Mouse (Mus musculus) hematopoietic stem cell, adult 5-6 weeks (primary cell): ENCODE data around the gene Car9. TPM values are rescaled to one million over a fixed set of nuclear protein-coding genes. Genes with fewer than 3 reads are reported as not detected.

ENCODE experiments used
- ATAC-seq, 2 experiments: fragments of 125-278 bp in 1 of 2; replicated peaks in 1 of 2; 2 replicates each; pipeline ENCODE4 v1.8.0; 2016 to 2017; ENCODE audit warnings: inconsistent platforms in 2 of 2, mild to moderate bottlenecking in 2 of 2, moderate number of reproducible peaks in 2 of 2, low read depth in 1 of 2, moderate TSS enrichment in 1 of 2; ENCODE audit not compliant: low FRiP score in 2 of 2, poor library complexity in 2 of 2, severe bottlenecking in 2 of 2, insufficient read depth in 1 of 2, low TSS enrichment in 1 of 2
- total RNA-seq: library from RNA; stranded (forward); fragments of 172-1452, 232-1000 nt; gene quantifications from 2 replicates; pipeline ENCODE4 v1.2.3, GENCODE M21; 2017

Car9 gene
- total RNA-seq, 1 experiment from 2014 or later: 10.6 TPM

DNA sequence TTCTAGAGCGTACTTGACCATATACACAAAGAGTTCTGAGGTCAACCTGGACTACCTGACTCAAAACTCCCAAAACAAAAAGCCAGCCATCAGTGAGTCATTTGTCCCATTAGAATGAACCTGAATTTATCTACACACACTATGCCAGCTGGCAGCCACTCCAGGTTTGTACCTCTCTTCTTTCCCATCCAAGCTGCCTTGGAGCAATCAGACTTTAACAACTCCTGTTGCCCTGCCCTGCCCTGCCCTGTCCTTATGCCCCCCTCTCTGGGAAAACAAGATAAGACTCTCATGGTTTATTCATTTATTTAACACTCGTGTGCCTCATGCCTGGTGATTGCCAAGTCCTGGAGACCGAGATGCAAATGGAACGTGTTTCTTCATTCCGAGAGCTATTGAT is 16.0 kb upstream of the Car9 start:
- no peak for ATAC-seq

DNA sequence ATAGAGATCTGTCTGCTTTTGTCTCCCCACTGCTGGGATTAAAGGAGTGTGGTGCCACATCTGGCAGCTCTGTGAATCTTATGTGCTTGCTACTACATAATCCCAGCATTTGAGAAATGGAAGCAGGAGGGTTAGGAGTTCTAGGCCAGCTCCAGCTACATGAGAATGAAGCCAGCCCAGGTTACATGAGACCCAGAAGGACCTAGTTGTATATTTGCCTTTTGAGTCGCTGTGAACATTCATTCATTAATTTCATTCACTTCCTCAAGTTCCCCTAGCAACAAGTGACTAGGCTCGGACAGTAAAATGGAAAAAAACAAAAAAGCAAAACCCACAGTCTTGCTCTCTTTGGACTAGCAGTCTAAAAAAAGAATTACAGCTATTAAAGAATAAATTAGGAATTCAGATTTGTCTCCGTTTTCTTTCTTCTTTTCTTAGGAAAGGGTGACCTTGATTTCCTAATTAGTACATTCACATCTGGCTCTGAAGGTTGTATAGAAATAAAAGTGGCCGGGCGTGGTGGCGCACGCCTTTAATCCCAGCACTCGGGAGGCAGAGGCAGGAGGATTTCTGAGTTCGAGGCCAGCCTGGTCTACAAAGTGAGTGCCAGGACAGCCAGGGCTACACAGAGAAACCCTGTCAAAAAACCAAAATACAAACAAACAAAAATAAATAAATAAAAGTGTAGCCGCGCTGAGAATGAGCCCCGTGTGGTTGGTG is 14.5 kb upstream of the Car9 start:
- no peak for ATAC-seq

DNA sequence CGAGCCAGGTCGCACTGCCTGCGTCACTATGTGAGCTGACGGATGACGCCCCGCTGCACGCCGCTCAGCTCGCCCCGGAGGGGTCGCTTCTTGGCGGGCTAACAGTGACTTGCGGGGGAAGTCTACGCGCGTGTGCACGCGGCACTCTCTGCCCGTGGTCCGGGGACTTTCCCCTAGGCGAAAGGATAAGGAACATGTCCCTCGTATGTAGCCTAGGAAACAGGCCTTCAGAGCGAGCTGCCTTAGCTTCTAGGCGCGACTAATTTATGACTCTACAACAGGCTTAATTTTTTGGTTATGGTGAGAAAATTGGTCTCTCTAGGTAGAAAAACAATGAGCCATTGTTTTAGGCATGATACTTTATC is 14.0 kb upstream of the Car9 start, which contains the start of gene Ccdc107:
Gene Ccdc107, plus strand, starts transcription at position 80 of the 365 bp plus-strand sequence.
- peak; percentile 93 to 95 for ATAC-seq

DNA sequence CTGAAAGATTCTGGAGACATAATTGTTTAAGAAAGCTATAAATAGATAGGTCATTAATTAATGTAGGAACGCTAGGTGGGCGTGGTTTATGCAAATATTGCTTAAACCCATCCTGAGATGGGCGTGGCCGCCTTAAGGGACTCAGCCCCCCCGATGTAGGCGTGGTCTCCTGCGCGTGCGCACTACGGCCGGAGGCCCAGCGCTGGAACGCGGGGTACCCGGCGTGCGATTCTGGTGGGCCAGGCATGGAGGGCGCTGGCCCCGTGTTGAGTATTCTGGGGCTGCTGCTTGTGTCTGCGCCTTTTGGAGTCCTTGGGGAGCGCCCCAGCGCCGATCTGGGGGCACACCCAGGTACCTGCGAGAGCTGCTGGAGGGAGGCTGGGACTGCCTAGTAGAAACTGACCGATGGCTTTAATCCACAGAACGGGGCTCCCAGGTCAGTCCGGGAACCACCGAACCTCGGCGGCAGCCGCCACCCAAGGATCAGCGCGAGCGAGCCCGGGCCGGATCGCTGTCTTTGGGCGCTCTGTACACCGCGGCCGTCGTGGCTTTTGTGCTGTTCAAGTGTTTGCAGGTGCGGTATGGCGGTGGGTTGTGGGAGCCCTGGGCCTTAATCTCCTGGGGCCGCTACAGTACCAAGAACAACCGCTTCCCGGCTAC is 13.4 kb upstream of the Car9 start:
- peak; percentile 75 for ATAC-seq

DNA sequence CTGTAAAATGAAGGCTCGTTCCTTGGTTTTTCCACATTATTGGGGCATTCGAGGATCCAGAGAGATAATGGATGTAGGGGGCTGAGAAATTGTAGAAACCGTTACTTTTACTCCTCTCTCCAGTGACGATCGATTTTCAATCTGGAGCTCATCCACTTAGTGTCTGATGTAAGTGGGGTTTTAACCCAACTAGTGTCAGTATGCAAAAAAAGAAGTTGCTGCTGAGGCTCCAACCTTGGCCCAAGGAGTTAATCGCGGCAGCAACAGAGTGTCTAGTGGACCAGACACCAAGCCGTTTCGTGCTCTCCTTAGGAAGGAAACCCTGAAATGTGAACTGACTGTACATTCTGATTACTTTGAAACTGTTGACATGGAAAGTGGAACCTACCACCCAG is 12.9 kb upstream of the Car9 start:
- ATAC-seq: no peak

DNA sequence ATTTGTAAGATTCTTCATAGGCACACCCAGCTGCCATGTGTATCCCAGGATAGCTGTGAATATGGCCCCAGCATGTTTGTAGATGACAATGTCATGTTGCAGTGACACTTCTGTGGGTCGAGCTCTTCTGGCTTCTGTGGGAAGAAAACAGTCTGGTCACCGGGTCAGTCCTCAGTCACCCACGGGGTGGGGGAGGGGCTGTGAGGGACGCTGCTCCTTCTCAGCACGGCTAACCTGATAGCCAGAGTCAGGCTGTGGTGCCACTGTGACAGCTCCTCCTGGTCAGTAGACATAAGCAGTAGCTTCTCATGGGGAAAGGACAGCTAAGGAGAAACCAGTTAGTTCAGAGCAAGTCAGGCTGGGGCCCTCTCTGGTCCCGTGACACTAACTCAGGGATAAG is 10.2 kb upstream of the Car9 start:
- no peak for ATAC-seq

DNA sequence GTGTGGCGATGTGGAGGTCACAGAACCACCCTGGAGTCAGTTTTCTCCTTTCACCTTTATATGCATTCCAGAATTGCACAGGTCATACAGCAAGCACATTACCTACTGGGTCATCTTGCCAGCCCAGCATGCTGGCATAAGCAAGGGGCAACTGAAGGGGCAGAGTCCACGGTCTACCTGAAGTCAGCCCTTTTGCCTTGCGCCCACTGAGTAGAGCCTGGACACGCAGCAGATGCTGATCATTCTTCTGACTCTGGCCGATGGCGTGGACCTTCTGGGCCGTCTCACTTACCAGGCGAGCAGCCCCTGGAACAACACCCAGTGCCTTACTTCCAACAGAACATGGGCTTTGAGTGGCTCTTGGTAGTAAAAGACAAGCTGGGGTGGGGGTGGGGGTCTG is 9.4 kb upstream of the Car9 start:
- ATAC-seq: no peak

DNA sequence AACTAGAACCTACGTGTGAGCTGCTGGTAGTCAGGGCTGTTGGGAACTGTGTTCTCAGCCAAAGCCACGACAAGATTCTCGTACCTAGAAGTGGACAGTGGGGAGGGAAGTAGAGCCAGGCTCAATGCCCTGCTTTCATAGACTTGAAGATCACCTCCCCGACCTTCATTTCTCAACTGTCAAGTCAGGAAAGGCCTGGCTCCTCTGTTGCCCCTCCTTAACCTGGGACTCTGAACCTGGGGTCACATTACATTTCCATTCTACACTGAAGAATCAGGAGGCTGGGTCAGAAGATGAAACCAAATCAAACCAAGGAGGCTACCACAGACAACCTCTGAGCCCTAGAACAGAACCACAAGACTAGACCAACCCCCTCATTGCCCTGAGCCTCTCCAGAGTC is 8.8 kb upstream of the Car9 start:
- ATAC-seq: no peak

DNA sequence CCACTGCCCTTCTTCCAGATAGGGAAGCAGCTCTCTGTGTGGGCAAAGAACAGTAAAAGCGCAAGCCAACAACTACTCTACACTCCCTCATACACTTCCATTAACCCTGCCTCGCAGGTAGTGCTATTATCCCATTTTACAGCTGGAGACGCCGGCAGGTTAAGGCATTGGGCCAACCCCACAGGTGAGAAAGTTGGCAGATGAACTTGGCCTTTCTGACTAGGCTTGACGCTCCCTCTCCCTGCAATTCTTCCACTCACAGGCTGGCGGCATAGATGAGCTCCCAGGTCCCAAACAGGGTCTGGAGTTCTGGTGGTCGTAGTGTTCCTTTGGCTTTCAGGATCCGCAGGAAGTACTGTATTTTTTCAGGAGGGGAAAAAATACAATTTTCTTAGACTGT is 7.8 kb upstream of the Car9 start:
- ATAC-seq: peak; percentile 16 to 32; a peak in 2 of 4 replicates

DNA sequence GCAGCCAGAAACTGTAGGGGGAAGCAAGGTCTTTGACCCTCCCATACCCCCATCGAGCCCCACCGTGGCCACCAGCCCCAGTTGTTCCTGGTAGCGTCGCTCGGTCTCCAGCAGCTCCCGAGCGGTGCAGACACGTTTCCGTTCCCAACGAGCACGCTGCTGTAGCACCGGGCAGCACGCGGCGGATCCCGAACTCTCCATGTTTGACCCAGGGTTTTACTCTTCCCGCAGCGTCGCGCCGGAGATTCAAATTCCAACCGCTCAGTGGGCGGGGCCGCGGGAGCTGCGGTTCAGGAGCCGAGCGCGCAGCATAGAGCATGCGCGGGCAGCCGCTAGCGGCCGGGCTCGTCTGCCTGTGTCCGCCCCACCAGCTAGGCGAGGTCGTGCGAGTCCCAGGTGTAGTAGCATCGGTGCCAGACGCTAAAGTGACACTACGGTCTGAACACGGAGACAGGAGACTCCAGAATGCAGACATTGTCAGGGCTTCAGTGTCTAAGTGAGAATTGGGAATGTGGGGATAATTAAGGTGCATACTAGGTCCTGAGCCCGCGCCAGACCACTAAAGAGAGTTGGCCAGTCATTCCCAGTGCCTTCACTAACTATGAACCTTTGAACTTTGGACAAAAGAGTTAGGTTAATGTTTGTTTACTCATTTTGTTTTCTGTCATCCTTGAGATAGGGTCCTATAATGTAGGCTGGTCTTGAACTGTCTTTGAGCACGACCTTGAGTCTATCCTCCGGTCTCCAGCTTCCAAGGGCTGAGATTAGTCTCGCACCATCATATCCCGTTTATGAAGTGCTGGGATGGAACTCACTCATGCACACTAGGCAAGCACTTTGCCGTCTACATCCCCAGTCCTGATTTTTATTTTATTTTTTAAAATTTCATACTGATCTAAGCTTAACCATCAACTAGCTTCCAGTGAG is 7.1 kb upstream of the Car9 start, which contains the start of gene Arhgef39:
Gene Arhgef39, minus strand, starts transcription at position 289 of the 927 bp plus-strand sequence.
- ATAC-seq: peak; percentile 25 to 69; a peak in 3 of 4 replicates

DNA sequence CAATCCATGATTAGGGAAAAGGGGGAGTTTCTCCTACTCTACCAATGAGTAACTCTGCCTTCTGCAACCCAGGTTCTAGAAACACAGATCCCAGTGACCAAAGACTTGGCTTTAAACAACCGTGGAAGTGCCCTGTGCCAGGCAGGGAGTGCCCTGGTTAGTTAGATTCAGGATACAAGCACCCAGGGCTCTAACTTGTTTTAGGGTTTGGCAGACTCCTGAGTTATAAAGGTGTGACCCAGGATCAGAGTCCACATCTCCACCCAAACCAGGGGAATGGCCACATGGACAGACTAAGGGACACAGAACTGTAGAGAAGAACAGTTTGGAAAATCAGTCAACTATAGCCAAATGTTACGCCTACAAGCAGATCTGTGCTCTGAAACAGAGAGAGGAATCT is 3.7 kb upstream of the Car9 start:
- no peak for ATAC-seq

DNA sequence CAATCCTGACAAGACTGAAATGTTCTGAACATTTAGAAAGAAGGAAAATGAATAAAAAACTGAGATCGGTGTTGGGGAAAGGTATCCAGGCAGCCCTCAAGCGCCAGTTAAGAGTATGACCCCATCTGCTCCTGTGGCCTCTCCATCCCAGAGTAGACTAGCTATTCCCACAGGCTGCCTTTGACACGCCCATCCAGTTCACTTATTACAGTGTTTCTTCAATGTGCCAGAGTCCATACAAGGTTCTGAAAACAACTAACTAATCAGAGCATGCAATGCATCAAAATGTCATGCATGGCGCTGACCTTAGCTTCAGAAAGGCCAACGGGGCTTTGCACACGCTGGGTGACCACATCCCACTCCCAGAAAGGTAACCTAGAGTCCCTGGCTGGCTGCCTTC is 3.3 kb upstream of the Car9 start:
- ATAC-seq: no peak

DNA sequence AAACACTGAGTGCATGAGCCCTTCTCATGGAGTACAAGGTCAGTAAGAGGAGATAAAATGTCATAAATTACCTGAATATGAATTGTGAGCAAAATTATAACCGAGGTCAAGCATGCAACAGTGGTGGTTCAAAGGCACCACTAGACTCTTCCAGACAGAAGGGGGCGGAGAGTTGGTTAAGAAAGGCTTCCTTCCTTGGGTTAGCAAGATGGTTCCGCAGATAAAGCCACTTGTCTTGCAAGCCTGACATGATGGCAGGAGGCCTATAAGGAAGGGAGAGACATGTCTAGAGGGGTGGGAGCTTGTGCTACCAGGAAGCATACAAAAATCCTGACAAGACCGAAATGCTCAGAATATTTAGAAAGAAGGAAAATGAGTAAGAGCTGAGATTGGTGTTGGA is 2.5 kb upstream of the Car9 start:
- ATAC-seq: peak; percentile 49 to 51; a peak in 3 of 4 replicates

DNA sequence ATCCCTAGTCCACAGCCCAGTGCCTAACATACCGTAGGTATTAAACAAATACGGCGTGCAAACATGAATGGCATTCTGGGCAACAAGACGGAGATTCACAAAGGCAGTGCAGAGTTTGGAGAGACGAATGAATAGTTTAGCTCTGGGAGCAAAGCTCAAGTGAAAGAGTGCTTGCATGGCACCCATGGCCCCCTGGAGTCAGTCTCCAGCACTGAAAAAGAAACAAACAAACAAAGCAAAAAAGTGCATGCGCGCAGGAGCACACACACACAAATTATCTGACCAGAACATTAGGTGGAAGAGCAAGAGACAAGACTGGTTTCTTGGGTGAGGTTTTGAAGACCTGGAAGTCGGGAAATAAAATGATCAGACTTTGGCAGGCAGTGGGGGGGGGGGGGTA is 692 bp upstream of the Car9 start:
- no peak for ATAC-seq

DNA sequence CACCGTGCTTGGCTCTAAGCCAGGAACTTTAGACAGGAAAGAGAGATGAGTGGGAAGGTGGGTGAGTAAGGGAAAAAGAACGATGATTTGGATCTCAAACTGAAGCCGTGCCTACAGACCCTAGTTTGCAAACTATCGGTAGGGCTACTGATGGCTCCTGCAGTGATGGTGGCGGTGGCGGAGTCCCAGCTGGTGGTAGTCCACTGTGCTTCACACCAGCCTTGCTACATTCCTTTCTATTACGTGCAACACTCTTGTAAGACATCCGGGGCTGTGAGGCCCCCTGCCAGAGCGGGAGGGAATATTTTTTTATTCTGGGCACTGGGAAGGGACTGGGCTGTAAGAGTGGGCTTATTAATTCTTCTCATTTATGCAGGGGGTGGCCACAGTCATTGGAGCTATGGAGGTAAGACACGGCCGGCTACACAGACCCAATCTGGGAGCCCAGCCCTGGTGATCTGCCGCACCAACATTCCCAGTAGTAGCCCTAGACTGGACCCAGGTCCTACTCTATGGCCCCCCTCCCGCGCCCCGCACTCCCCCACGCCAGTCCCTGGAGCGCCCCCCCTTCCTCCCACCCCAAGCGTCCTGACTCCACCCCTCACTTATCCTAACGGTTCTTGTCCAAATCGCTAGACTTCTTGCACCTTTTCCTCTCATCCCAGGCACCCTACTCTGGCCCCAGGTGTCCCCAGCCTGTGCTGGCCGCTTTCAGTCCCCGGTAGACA is 1.3 kb downstream of the Car9 start:
- ATAC-seq: peak in 1 of 2 experiments; percentile 3; a peak in 1 of 4 replicates

DNA sequence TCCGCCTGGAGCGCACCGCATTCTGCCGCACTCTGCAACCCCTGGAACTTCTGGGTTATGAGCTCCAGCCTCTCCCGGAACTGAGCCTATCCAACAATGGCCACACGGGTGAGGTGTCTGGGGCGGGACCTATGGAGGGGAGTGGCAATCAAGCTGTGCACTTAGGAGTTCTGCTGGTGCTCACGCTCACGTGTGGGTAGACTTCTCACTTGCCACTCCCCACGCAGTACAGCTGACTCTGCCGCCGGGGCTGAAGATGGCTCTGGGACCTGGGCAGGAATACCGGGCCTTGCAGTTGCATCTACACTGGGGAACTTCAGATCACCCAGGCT is 1.9 kb downstream of the Car9 start:
- ATAC-seq: peak; percentile 92

DNA sequence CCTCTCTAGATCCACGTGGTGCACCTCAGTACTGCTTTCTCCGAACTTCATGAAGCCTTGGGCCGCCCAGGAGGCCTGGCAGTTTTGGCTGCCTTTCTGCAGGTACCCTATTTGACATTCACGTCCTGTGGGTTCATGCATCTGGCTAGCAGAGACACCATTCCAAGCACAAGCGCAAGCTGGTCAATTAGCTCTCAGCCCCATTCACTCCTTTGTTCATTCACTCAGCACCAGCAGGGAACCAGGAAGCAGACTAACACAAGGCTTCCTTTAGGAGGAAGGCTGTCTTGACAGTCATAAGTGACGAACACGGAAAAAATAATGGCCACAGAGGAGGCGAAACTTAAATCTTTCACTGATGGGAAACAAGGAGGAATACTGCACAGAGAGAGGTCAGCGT is 2.3 kb downstream of the Car9 start:
- peak in 1 of 2 experiments; percentile 27; a peak in 1 of 4 replicates for ATAC-seq
